Mouse (Mus musculus): ENCODE results near the gene Gm5134.
"Not testable (repeated sequence)": the region's sequence is repeated elsewhere in the genome, so short reads cannot be mapped to it uniquely, and the experiment has no call there.

The Gm5134 gene

DNA sequence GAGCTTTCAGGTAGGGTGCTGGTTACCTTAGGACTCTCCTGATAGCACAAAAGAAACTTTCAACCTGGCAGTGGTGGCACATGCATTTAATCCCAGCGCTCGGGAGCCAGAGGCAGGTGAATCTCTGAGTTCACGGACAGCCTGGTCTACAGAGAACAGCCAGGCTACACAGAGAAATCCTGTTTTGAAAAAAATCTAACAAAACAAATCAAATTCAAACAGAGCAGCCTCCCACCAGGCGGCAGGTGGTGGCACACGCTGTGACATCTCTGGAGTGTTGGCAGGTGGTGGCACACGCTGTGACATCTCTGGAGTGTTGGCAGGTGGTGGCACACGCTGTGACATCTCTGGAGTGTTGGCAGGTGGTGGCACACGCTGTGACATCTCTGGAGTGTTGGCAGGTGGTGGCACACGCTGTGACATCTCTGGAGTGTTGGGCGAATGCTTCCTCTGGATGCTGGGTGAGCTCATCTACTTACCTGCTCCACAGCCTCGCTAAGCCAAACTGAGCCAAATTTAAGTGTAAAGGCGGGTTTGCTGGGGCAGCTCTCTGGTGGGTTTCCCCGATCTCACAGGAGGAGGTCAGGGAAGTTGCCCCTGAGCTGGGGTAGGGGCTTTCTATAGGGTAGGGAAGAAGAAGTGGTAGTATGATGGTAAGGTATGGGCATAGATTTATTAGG is 40.4 kb downstream of the Gm5134 start:
- not testable (repeated sequence) for DNase-seq (ENCODE audit: extremely low read depth, low read depth)

DNA sequence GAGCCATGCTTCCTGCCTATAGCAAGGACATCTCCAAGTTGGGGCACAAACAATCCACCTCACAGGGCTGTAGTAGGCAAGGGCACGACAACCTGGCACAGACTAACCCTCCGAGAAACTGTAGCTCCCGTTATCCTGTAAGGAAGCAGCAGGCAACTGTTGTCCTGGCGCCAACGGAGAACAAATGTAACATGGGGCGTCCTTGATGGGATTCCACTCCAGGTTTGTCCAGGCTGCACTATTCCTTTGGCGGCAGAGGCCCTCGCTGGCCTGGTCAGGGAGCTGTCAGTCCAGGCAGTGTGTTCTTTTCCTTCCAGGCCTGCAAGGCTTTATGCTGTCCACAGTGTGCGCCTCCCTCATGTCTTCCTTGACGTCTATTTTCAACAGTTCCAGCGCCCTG is 41.1 kb downstream of the Gm5134 start:
- DNase-seq (ENCODE audit: extremely low read depth, low read depth) = no peak

GRCm38 (mm10) chr10:75996315-75996714 is 42.0 kb downstream of the Gm5134 start:
- DNase-seq (ENCODE audit: extremely low read depth, low read depth) = no peak

GRCm38 (mm10) chr10:76001160-76001559 is 46.8 kb downstream of the Gm5134 start:
- DNase-seq (ENCODE audit: extremely low read depth, low read depth) = no peak

DNA sequence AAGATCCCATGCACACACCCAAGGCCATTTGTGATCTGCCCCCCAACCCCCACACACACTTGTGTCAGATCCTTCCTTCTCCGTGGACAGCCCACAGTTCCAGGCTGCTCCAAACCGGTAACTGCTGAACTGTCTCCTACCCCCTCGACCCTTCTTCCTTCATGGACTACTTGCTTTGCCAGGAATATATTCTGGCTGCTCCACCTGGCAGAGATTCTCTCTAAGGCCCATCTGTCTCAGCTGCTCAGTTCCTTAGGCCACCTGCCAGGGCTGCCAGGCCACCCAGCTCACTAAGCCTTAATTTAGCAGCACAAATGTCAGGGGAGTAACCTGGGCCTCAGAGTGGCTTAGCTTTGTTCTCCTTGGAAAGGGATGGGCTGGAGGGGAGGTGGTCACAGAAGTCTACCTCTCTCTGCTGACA is 47.8 kb downstream of the Gm5134 start:
- no peak for DNase-seq (ENCODE audit: extremely low read depth, low read depth)

GRCm38 (mm10) chr10:76002615-76003014 is 48.3 kb downstream of the Gm5134 start:
- no peak for DNase-seq (ENCODE audit: extremely low read depth, low read depth)

DNA sequence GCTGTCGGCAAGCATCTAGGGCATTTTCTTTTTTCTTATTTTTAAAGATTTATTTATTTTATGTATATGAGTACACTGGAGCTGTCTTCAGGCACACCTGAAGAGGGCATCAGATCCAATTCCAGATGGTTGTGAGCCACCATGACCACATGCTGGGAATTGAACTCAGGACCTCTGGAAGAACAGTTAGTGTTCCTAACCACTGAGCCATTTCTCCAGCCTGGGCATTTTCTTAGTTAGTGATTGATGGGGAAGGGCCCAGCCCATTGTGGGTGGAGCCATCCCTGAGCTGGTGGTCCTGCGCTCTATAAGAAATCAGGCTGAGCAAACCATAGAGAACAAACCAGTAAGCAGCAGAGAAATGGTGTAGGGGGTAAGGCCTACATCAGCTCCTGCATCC is 48.9 kb downstream of the Gm5134 start:
- DNase-seq (ENCODE audit: extremely low read depth, low read depth) = no peak

DNA sequence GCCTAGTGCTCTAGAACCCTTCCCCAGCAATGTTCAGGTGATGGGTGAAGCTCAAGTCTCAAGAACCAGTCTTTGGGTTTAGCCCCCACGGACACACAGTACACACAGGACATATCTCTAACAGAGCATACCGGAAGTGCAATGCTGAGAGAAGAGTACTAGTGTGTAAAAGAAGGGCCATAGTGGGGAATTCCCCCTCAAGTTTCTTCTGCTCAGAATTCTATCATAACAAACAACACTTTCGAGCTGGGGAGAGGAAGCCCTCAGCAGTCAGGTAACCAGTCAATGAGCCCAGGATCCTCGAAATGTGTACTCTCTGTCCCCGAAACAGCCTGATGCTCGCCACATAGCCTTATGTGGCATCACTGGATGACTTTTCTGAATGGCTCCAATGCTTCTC is 52.1 kb downstream of the Gm5134 start:
- DNase-seq (ENCODE audit: extremely low read depth, low read depth) = no peak

DNA sequence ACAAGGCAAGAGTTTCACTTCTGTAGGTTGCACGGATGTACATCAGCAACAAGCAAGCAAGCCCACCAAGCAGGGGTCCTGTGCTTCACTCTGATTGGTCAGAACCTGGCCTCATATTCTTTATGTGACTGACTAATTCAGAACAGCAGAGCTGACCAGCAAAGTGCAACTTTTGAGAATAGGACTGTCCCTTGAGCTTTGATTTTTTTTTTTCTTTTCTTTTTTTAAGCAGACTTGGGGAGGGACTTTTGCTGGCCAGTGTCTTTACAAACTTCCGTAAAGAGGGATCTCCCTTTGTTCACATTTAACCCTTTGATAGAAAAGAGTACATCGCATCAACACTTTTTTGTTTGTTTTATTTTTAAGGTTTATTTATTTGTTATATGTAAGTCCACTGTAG is 55.5 kb downstream of the Gm5134 start:
- no peak for DNase-seq (ENCODE audit: extremely low read depth, low read depth)

- DNase-seq (ENCODE audit: extremely low read depth, low read depth) = no peak
Observed at GRCm38 (mm10) chr10:76012922-76013321, 58.6 kb downstream of the Gm5134 start.

DNA sequence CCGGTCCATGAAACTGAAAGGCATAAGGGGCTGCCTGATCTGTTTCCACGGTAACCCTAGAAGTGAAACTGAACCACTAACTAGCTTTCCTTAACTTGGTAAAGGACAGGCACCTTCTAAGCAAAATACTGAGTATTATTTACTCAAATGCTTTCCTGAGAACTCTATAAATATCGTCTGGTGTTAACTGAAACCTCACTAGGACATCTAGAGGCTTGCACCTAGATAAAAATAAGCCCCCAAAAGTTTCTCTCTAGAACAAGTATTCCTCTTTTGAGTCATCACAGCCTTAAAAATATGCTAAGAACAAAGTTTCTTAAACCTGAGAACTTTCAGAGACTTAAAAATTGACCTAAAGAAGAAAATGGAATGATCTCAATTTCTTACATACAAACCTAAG is 62.6 kb downstream of the Gm5134 start:
- no peak for DNase-seq (ENCODE audit: extremely low read depth, low read depth)

DNA sequence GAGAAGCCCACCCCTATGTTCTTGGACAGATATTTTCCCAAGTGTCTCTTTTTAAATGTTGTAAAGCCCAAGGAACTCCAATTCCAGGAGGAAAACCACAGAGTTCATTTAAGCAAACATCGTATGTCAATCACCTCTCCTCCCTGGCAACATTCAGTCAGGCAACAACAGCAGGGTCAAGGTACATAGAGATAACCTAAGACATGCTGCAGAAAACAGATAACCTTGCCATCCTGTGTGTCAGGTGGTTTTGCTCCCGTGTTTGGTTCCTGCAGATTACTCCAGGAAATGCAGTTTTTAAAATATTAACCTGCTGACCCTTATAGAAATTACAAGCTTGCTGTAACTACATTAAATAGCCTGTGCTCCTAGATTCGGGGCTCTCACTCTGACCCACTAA is 67.4 kb downstream of the Gm5134 start:
- peak; percentile 12 for DNase-seq (ENCODE audit: extremely low read depth, low read depth)

- DNase-seq (ENCODE audit: extremely low read depth, low read depth) = no peak
Observed at GRCm38 (mm10) chr10:76023921-76024320, 69.6 kb downstream of the Gm5134 start.

DNA sequence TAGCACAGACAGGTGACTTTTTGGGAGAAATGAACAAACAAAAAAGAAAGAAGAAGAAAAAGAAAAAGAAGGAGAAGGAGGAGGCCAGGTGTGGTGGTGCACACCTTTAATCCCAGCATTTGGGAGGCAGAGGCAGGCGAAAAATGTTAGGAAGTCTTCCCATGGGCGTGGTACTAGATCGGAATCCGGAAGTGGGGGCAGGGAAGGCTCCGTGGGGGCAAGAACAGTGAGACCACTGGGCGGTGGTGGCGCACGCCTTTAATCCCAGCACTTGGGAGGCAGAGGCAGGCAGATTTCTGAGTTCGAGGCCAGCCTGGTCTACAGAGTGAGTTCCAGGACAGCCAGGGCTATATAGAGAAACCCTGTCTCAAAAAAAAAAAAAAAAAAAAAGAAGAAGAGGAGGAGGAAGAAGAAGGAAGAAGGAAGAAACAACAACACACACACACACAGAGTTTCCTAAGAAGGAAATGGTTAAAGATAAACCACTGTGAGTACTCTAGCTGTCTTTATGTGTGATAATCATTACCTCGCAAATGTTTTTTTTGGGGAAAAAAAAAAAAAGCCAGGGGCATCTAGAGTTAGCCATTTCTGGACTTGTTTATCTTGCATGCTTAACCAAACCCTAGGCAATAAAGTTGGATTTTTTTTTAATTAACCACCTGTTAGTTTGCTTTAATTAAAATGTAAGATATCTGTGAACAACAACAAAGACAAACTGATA is 71.3 kb downstream of the Gm5134 start:
- peak; percentile 6 for DNase-seq (ENCODE audit: extremely low read depth, low read depth)

GRCm38 (mm10) chr10:76027127-76028015 is 73.1 kb downstream of the Gm5134 start:
- DNase-seq (ENCODE audit: extremely low read depth, low read depth) = no peak

GRCm38 (mm10) chr10:76028016-76028366 is 73.7 kb downstream of the Gm5134 start:
- DNase-seq (ENCODE audit: extremely low read depth, low read depth) = no peak

GRCm38 (mm10) chr10:76028396-76028795 is 74.1 kb downstream of the Gm5134 start:
- DNase-seq (ENCODE audit: extremely low read depth, low read depth) = no peak

- DNase-seq (ENCODE audit: extremely low read depth, low read depth) = no peak
Observed at GRCm38 (mm10) chr10:76029276-76029675, 75.0 kb downstream of the Gm5134 start.

DNA sequence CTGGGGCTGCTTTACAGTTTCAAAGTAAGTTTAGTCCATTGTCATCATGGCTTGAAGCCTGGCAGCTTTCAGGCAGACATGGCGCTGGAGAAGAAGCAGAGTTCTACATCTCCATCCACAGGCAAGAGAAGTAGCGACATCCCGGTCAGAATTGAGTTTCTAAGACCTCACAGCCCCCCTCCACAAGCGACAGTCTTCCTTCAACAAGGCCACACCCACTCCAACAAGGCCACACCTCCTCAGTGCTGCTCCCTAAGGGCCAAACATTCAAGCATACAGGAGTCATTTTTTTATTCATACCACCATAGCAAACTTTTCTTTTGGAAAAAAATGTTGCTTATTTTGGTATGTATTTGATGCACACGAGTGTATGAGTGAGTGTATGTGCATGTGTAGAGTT is 76.2 kb downstream of the Gm5134 start:
- DNase-seq (ENCODE audit: extremely low read depth, low read depth) = peak; percentile 9

DNA sequence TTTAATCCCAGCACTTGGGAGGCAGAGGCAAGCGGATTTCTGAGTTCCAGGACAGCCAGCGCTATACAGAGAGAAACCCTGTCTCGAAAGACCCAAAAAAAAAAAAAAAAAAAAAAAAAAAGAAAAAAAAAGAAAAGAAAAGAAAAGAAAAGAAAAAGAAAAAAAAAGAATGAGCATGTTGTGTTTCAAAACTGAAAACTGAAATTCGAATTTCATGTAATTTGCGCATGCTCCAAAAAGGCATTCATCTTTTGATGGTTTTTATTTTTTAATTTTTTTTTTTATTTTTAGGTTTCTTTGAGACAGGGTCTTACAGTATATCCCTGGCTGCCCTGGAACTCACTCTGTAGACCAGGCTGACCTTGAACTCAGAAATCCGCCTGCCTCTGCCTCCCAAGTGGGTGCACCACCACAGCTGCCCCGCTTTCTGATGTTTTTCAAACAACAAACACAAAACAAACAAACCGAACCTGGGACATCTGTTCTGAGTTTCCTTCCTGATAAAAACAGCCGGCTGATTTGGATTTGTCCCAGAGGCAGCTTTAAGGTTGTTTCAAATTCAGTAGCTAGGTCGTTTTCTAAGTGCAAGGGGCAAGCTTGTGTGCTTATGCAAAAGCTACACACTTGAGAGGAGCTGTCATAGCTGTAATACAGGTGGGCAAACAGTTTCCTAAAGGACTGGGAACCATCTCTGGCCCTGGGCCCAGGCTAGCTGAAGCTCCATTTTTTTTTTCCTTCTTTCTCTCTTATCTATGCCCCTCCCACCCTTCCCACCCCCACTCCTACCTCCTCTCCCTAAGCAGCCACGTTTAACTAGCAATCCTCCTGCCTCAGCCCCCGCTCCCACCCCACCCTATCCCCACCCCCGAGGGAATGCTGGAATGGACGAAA is 77.4 kb downstream of the Gm5134 start:
- peak; percentile 25 for DNase-seq (ENCODE audit: extremely low read depth, low read depth)
